Mouse (Mus musculus): ENCODE data around the gene Nthl1.
A peak's percentile ranks its signal among the peaks of the same experiment; 100 is the strongest.

Nthl1 gene

DNA sequence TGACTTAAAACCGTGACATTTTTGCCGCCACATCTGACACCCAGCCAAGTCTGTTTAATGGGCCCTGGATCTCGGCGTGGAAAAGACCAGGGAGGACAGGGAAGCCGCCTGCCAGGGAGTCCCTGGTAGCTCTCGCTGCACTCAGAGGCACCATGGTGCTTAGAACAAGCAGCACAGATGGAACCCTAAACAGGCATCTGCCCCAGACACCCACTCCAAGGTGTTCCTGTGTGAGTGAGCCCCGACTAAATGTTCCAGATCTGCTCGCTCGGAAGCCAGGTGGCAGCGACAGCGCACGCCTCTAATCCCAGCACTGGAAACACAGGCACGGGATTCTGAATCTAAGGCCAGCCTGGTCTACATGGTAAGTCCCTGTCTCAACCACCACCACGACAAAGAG is 2.4 kb upstream of the Nthl1 start:
- no peak for DNase-seq

DNA sequence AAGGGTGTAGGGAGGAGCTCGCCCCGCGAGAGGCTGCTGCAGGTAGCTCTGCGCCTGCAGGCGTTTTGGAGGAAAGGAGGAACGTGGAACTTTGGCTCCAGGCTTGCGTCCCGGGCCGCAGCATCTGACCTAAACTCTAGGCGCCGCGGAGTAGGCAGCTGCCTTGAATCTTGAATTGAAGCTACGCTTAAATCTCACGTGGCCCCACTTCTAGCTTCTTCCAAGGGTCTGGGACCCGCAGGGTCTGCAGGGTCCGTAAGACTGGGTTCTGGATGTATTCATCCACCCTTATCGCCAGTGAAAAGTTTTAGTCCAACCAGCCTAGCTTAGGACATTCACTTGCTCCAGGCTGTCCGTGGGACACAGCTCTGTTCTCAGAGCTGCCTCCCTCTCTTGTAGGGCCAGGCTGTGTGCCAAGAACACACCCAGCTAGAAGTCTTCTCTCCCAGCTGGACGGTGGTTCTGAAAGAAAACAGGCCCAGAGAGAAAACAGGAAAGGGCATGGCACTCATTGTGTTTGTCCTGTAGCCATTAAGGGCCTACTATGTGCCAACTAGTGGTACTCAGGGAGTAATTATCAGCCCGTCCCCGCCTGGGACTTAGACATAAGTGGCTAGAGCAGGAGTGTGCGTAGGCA is 451 bp downstream of the Nthl1 start:
- peak; percentile 79 to 89 for DNase-seq

DNA sequence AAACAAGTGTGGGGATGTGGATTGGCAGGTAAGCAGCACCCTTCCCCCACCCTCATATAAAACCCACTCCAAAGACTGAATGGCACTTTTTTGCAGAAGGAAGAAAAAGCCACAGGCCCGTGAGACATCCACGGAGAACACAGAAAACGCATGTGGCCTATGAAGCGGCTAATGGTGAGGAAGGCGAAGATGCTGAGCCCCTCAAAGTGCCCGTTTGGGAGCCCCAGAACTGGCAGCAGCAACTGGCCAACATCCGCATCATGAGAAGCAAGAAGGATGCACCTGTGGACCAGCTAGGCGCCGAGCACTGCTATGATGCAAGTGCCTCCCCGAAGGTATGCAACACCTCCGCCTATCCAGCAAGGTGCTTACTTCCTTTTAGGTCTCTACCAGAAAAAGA is 1.4 kb downstream of the Nthl1 start:
- DNase-seq = no peak

- DNase-seq = peak; percentile 58 to 81
Observed at GRCm38 (mm10) chr17:24635024-24635423, 2.5 kb downstream of the Nthl1 start.

DNA sequence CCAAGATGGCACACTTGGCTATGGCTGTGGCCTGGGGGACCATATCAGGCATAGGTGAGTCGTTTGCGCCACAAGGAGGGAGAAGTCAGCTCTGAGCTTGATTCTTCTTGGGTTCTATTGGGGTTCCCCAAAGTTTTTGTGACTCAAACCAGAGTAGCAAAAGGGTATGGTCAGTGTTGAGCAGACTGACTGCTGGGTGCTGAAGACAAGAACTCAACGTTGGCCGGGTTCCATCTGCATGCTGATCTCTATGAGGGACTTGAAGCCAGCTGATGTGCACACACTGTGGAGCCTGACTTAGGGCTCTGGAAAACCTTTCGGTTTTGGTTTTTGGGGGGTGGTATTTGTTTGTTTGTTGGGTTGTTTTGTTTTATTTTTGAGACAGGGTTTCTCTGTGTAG is 3.2 kb downstream of the Nthl1 start:
- DNase-seq = peak in 1 of 2 experiments; percentile 43

DNA sequence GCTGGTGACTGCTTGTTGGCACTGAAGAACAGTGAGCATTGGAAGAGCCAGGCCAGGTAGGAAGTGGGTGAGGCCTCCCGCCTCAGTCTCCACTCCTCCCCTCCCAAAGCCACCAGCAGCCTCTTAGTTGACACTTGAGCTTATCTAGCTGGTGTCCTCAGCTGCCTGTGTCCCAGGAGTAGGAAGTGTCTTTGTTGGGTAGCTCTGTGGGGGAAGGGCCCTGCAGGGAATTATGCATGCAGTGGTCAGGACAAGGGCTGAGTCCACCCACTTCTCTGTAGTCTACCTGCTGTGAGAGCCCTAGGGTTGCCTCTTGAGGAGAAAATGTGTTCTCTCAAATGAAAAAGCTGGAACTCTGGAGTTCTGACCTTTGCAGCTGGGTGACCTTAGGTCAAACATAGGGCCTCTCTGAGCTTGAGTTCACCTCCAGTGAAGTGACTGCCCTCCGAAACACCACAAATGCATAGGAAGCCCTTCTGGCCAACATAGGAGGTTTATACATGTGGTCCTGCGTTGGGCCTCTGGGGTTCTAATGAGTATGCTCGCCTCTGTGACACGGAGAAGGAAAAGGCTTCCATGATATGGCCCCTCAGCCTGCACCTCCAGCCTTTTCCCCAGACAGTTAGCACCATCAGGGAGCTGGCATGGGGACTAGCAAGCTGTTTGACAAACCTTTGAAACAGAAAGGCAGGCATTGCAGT is 4.5 kb downstream of the Nthl1 start:
- DNase-seq = no peak

- peak; percentile 49 to 64 for DNase-seq
Observed at GRCm38 (mm10) chr17:24638214-24638613, 5.7 kb downstream of the Nthl1 start.

GRCm38 (mm10) chr17:24638840-24639239 is 6.4 kb downstream of the Nthl1 start:
- peak; percentile 80 to 87 for DNase-seq

- no peak for DNase-seq
Observed at GRCm38 (mm10) chr17:24639571-24639988, 7.1 kb downstream of the Nthl1 start.

DNA sequence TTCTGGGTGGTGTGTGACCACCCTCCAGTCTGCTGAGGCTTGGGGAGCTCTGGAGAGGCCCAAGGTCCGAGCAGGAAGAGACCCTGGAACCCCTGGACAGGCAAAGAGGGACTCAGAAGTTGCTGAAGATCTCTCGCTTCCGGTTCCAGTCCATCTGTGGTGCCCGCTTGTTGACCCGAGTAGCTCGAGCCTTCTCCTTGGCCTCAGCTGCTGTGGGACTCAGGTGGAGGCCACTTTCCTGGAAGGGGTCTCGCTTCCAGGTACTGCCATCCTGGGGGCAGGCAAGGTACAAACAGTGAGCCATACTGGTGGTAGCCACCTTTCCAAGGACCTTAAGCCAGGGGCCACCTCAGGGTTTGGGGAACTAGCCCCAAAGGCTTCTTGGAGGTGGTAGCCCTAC is 7.6 kb downstream of the Nthl1 start:
- no peak for DNase-seq

DNA sequence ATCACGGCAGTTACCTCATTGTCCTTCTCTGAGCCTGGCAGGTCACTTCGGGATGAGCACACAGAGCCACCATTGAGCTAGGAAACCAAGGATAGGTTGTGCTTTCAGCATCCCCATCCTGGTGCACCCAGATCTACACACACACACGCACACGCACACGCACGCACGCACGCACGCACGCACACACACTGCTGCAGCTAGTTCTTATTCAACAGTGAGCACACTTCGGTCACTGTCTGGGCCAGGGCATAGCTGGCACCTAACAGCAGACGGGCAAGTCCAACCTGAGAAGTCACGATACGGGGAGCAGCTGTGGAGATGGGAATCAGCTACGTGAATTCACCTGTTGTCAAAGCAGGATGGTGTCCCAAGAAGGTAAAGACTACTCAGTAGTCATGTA is 8.1 kb downstream of the Nthl1 start:
- no peak for DNase-seq

GRCm38 (mm10) chr17:24641944-24642343 is 9.5 kb downstream of the Nthl1 start:
- DNase-seq = no peak

- no peak for DNase-seq
Observed at GRCm38 (mm10) chr17:24642791-24643343, 10.4 kb downstream of the Nthl1 start.

GRCm38 (mm10) chr17:24644030-24644715 is 11.7 kb downstream of the Nthl1 start:
- DNase-seq = peak; percentile 55 to 74

DNA sequence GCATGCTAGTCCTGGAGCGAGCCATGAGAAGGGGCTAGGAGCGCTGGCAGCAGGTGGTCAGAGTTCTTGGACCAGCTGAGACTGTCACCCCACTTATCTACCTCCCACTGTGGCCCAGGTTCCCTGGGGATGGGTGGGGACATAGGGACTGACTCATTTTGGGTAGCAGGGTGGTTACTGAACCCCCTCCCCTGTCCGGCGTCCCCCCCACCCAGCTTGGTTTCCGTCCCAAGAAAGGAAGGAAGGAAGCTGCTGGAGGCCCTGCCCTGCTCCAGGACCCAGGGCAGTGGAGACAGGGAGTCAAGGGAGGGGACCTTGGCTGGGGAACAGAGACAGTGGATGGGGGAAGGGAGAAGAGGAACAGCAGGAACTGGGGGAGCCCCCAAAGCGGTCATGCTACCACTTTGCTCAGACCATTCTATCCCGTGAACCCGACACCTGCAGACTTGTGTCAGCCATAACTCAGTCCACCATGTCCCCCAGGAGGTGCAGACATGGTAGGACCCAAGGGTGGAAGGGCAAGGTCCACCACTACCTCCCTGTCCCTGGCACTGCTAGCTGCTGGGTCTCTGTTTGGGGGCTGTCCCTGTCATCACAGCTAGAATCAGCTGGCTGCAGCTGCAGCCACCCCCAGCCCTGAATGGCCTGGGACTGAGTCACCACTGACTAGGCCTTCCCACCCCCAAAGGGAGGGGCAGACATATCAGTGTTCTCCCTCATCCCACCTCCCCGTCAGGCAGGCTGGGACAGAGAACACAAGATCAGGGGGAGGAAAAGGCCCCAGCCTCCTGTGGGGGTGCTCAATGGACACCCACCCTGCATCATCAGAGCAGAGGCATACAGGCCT is 12.6 kb downstream of the Nthl1 start:
- DNase-seq = peak; percentile 69 to 88

DNA sequence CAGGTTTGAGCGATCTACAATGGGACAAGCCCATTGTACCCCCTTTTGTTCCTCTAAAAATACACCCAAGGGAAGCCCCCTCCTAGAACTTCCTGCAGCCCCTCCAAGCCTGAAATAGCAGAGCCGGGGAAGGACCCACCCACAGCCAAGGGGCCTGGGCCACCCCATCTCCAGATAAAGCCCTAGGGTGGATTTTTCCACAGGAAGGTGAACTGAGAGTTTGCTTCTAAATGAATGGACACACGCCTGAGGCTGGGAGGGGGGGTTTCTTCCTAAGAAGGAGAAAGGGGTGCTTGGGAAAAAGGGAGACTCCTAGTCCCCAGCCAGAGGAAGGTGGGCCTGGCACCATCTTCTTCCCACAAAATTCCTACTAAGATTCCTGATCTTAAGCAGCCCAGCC is 13.4 kb downstream of the Nthl1 start:
- DNase-seq = peak; percentile 64 to 86

GRCm38 (mm10) chr17:24646381-24646780 is 13.9 kb downstream of the Nthl1 start:
- DNase-seq = no peak

- DNase-seq = no peak
Observed at GRCm38 (mm10) chr17:24647493-24647892, 15.0 kb downstream of the Nthl1 start.

DNA sequence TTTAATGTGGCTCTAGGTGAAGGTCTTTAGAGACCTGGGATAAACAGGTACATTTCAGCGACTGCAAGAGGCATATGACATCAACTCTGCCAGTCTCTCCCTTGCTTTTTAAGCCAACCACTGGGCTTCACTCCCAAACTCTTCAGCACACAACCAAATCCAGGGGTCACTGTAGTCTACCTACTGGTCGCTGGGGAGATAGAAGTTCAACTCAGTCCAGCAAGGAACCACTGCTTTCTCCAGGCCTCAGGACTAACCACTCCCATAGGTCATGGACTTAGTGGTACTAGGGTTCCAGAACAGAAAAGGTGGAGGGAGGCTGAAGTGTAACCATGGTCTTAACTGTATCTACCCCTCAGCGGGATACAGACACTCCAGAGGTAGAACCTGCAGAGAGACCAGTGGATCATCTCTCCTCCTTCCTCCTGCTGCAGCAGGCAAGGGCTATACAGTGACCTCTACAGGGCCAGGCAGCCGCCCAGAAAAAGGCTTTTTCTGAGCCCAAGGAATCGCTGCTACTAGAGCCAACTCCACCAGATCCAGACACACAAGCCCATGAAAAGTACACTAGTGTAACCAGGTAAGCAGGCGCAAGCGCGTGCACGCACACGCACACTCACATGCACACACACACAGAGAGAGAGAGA is 16.4 kb downstream of the Nthl1 start:
- no peak for DNase-seq

- peak; percentile 67 to 86 for DNase-seq
Observed at GRCm38 (mm10) chr17:24649581-24650069, 17.1 kb downstream of the Nthl1 start.

- DNase-seq = peak; percentile 73 to 85
Observed at GRCm38 (mm10) chr17:24650070-24650616, 17.7 kb downstream of the Nthl1 start, which contains the start of gene Slc9a3r2. Gene Slc9a3r2 (minus strand): TSS chr17:24650327.

DNA sequence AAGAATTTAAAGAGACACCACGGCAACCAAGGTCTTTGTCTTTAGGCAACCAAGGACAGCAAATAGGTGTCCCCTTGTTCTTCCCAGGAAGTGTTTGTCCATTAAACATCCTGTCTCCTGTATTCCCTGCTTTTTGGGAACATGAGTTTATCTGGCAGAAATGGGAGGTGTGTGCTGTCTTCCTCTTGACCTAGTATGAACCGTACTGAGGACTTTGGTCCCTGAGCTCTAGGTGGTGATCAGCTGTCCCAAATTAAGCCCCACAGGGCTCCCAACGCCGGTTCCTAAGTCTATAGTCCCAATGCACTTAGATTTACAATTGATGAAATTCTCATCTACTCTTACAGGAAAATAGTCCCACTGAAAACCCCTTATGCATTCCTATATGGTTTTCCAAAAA is 18.3 kb downstream of the Nthl1 start:
- DNase-seq = no peak
